Mouse (Mus musculus) large intestine, adult 2 months (tissue): ENCODE data around the gene Fto. TPM values are rescaled to one million over a fixed set of nuclear protein-coding genes. Genes with fewer than 3 reads are reported as not detected.

Source experiments
- DNase-seq: peaks from one replicate; pipeline ENCODE4 v3.0.0-alpha.2; 2012; ENCODE audit warnings: low read depth, low spot score
- WGBS: fragments of 180-500 bp; shearing (Covaris S2); methylation state at CpG from one replicate; pipeline ENCODE4 v1.1.7; 2018; 5-methylcytosine and 5-hydroxymethylcytosine counted together
- polyA plus RNA-seq: library from polyadenylated mRNA; depleted of rRNA; stranded (reverse); fragments of >200 nt; gene quantifications from 2 replicates; pipeline ENCODE4 v1.2.3, GENCODE M21; 2012

Fto gene
- polyA plus RNA-seq, 1 experiment: 16.0 TPM

GRCm38 (mm10) chr8:91380796-91381542, 67.6 kb downstream of the Fto start:
- DNase-seq: no peak
- WGBS: 40% methylated on average over 10 of the region's 10 CpGs

DNA sequence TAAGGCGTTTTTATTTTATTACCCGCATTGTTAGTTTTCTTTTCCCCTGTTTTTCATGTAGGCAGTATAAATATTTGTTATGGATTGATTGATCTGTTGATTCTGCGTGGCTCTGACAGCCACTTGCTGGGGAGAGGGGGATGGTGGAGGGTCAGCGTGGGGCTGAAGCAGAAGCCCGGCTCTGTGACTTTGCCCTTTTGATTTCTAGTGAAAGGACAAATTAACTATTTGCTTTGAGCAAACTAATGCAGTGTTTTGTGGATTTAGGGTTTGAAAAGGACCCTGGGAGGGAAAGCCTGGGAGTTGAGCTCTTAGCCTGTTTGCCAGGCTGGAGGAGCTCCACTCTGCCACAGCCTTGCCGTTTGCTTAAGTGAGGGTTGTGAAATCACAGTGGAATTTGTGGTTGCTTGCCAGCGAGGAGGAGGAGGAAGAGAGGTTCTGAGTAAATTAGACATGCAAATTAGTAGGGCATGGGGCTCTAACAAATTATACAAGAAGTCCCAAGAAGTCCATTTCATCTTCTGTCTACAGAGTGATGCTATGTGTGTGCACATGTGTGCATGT, 68.3 kb downstream of the Fto start:
- no peak for DNase-seq

DNA sequence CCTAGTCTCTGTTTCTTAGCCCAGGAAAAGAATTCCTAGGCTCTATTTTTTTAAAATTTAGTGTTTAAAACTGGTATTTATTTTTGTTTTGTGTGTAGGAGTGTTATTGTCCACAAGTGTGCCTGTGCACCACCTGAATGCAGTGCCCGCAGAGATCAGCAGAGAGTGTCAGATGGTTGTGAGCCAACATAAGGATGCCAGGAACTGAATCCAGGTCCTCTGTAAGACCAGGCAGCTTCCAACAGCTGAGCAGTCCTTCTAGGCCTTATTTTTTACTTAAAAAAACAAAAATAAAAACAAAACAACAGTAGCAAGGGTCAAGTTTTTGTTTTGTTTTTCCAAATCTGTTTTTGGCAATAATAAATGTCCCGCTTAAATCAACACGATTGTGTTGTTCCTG, 69.9 kb downstream of the Fto start:
- DNase-seq: no peak
- WGBS: 78% methylated on average over 3 of the region's 3 CpGs

More for the DNA sequence above, 68.3 kb downstream of the Fto start:
- 17% methylated on average over 7 of the region's 7 CpGs for WGBS

GRCm38 (mm10) chr8:91383811-91384210, 70.5 kb downstream of the Fto start:
- DNase-seq: no peak

DNA sequence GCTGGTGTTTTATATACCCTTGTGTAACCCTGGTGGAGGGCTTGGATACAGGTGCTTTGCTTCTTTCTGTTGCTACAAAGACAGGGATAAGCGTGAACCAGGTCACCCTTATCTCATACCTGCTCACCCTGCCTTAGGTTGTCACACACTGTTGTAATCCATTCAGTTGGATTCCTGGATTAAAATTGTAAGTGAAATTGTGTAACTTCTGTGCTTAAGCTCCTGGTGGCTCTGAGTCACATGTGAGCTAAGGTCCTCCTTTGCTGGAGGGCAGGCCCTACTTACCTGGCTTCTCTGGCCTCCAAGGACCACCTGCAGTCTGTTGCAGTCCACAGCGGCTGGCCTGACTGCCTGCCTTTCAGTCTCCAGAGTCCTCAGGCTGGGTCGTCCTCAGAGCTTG, 71.1 kb downstream of the Fto start:
- DNase-seq: no peak
- 90% methylated on average over 3 of the region's 3 CpGs for WGBS

More at GRCm38 (mm10) chr8:91383811-91384210, 70.5 kb downstream of the Fto start:
- WGBS: 69% methylated on average over 11 of the region's 11 CpGs

DNA sequence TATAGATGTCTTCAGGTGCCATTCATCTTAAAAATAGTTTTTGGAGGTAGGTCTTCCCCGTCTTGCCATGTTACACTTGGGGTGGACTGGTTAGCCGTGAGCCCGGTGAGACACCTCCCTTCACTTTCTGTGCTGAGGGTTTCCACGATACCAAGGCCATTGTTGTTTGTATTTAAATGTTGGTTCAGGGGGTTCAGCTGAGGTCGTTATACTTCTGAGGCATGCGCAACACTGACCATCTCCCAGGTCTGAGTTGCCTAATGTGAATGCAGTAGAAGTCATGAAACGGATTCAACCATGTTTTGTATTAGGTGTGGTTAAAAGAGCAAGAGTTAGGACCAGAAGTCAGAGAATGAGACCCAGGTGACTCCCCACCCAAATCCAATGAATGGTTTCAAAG, 72.5 kb downstream of the Fto start:
- no peak for DNase-seq
- 93% methylated on average over 7 of the region's 7 CpGs for WGBS

DNA sequence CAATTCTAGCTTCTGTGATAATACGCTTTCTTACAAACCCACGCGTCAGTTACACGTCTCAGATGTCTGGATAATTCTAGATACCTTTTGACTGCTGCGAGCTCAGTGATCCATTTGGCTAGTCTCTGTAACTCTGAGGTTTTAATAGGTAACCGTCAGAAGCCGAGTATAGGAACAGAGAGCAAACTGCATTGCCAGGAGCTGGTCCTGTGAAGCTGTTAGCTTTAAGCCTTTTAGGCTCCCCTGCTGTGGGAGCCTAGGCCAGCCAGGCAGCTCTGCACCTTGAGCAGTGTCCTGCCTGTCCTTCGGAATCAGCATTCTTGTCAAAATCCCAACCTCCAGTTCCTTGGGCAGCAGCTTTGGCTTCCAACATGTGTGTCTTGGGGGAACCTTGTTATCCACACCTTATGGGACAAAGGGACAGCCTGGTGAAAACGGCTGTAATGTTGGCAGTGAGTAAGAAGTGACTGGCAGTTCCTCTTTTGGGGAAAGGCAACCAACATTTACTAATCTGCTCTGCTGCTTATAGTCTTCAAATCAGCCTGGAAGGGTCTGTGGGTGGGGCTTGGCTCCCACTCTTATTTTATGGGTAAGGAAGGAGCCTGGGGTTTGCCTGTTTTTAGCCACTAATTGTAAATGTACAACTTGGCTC, 77.2 kb downstream of the Fto start:
- DNase-seq: no peak
- whole genome bisulfite sequencing: 72% methylated on average over 9 of the region's 9 CpGs

- no peak for DNase-seq
- WGBS: 32% methylated on average over 7 of the region's 7 CpGs
Observed at GRCm38 (mm10) chr8:91392261-91392660, 78.9 kb downstream of the Fto start.

GRCm38 (mm10) chr8:91395340-91396055, 82.2 kb downstream of the Fto start:
- DNase-seq: no peak
- 28% methylated on average over 6 of the region's 6 CpGs for WGBS

- DNase-seq: no peak
- 60% methylated on average over 5 of the region's 5 CpGs for WGBS
Observed at GRCm38 (mm10) chr8:91398053-91398452, 84.7 kb downstream of the Fto start.

DNA sequence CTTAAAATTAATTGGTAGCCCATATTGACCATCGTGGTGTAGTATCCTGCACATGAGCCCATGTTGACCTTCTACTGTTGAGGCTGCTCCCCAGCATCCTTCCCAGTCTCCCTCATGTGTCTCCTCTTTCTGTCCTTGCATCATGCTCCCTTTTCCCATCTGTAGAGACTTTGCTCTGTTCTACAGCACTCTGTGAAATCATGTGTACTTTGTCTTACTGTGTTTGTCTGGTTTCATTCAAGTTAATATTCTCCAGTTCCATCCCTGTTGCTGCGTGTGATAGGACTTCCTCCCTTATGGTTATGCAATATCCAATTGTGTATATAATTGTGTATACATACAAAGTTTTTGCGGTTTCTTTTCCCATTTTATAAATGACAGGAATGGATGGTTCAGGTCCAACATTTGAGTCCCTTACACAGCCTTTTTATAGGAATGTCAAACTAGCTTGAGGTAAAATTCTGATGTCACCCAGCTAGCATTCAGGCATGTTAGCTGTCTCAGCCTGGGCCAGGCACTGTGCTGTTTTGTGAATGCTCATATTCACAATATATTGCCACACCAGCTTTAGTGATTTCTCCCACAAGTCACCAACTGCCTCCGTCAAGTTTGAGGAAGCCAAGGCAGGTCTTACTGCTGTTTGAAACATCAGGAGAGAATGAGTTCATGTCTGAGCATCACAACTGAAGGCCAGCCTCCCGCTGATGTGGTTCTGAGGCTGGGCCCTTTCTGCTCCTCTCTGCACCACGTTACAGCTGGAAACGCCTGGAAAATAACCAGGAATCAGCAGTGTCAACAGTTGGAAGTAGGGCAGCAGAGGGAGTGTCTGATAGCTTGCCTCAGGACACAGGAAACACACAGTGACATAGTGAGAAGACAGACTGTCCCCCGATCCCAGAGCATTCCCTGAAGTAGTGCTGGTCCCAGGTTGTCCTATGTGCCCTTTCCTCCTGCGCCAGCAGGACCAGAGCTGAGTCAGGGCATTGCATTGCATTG, 90.0 kb downstream of the Fto start:
- 29% methylated on average over 9 of the region's 9 CpGs for WGBS
- no peak for DNase-seq

DNA sequence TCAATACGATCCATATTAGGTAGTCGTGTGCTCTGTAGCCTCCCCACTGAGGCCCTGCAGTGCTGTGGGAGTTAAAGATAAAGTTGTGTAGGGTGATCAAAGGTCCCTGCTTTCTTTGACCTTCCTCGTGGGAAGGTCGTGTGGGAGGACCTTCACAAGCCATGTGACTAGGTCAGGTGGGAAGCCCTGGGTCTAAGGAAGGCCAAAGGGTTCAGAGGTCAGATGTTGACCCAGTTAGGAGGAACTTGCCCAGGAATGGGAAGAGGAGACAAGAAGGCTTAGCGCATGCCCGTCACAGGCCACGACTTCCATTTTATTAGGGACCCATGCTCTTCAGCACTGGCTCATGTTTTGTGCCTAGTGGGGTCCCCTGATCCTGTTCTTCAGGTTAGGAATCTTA, 91.0 kb downstream of the Fto start:
- no peak for DNase-seq
- WGBS: 76% methylated on average over 7 of the region's 7 CpGs

DNA sequence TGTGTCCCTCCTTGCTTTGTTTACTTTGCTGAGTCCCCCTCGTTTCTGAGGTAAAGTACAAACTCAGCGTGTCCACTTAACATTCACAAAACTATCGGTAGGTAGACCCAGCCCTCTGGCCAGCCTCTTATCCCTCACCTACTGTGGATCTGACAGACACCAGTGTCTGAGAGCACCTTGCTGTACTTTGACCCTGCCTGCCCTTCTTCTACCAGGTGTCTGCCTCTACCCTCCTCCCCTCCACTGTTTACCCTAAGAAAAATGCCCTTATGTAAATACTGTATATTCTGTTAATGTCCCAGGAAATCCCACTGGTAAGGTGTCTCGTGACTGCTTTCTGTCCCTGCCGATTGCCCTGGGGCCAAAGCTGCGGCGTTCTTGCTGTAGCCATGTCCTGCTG, 91.8 kb downstream of the Fto start:
- no peak for DNase-seq
- 27% methylated on average over 7 of the region's 7 CpGs for WGBS

GRCm38 (mm10) chr8:91406624-91407290, 93.4 kb downstream of the Fto start:
- 79% methylated on average over 14 of the region's 14 CpGs for whole genome bisulfite sequencing
- no peak for DNase-seq

GRCm38 (mm10) chr8:91407880-91408279, 94.6 kb downstream of the Fto start:
- no peak for DNase-seq
- WGBS: 45% methylated on average over 4 of the region's 4 CpGs

DNA sequence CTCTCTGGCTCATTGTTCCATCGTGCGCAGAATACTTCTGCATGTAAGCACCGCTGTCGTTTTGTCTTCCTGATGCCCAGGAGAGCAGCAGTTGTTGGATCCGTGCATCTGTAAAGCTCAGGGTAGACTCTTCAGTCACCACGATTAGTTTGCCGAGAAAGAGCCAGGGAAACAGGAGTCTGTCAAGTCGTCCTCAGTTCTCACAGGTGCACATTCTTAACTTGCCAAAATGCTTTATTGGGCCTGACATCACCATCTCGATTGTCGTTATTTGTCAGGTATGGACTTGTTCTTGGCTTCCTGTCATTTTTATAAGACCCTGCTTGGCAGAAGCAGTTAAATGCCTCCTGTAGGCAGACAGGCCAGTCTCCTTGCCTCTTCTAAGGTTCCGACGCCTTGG, 96.7 kb downstream of the Fto start:
- DNase-seq: no peak
- 62% methylated on average over 12 of the region's 12 CpGs for WGBS

- WGBS: 84% methylated on average over 5 of the region's 5 CpGs
Observed at GRCm38 (mm10) chr8:91424491-91425074, 111.3 kb downstream of the Fto start.

DNA sequence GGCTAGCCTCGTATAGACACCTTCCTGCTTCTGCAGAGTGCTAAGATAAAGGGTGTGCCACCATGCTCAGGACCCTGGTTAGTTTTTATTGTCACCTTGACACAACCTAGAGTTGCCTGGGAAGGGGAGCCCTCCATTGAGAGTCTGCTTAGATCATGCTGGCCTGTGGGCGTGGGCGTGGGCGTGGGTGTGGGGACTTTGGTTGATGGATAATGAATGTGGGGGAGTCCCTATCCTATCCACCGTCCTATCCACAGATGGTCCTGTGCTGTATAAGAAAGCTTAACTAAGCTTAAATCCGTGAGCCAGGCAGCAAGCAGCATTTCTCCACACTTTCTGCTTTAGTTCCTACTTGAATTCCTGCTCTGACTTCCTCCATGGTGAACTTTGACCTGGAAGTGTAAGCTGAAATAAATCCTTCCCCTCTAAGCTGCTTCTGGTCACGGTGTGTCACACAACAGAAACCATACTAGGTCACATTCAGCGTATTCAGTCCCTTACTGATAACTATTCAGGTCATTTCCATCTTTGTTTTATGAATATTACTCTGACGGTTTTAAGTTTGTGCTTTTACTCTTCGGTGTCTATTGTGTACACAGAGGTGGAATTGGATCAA, 112.0 kb downstream of the Fto start:
- no peak for DNase-seq
- WGBS: 72% methylated on average over 10 of the region's 10 CpGs

More at GRCm38 (mm10) chr8:91424491-91425074, 111.3 kb downstream of the Fto start:
- no peak for DNase-seq
